Mouse (Mus musculus) heart, embryonic 12.5 days (tissue): Measurements from ENCODE around the gene Gipc2. TPM values are rescaled to one million over a fixed set of nuclear protein-coding genes. Genes with fewer than 3 reads are reported as not detected.

Experiments
- ATAC-seq: fragments of 200-750 bp; cut with Nextera tagmentation; 2 replicates; pipeline ENCODE4 v1.8.0; 2017; ENCODE audit warnings: moderate TSS enrichment, moderate library complexity; ENCODE audit not compliant: insufficient number of reproducible peaks, low FRiP score
- H3K27ac ChIP-seq: fragments of 300-500 bp; sonication (generic); 2 replicates; pipeline ENCODE4 v1.5.1; 2016; ENCODE audit warnings: mild to moderate bottlenecking, moderate library complexity; ENCODE audit not compliant: poor library complexity, severe bottlenecking
- H3K27me3 ChIP-seq: fragments of 300-500 bp; sonication (generic); replicated peaks from 2 replicates; pipeline ENCODE4 v1.6.1; 2016; ENCODE audit warnings: mild to moderate bottlenecking, moderate library complexity
- H3K36me3 ChIP-seq: fragments of 300-500 bp; sonication (generic); 2 replicates; pipeline ENCODE4 v1.6.1; 2016; ENCODE audit warnings: mild to moderate bottlenecking, moderate library complexity
- H3K4me1 ChIP-seq: fragments of 300-500 bp; sonication (generic); replicated peaks from 2 replicates; pipeline ENCODE4 v1.6.1; 2016; ENCODE audit warnings: mild to moderate bottlenecking
- H3K4me2 ChIP-seq: fragments of 300-500 bp; sonication (generic); 2 replicates; pipeline ENCODE4 v1.6.1; 2016; ENCODE audit warnings: mild to moderate bottlenecking, moderate library complexity
- H3K4me3 ChIP-seq: fragments of 300-500 bp; sonication (generic); 2 replicates; pipeline ENCODE4 v1.5.1; 2016; ENCODE audit warnings: mild to moderate bottlenecking
- H3K9ac ChIP-seq: fragments of 300-500 bp; sonication (generic); 2 replicates; pipeline ENCODE4 v1.6.1; 2016; ENCODE audit warnings: mild to moderate bottlenecking, moderate library complexity
- H3K9me3 ChIP-seq: fragments of 300-500 bp; sonication (generic); replicated peaks from 2 replicates; pipeline ENCODE4 v1.6.1; 2016; ENCODE audit warnings: mild to moderate bottlenecking, moderate library complexity
- WGBS: fragments of 180-500 bp; shearing (Covaris S2); methylation state at CpG from one replicate; pipeline ENCODE4 v1.1.7; 2016; 5-methylcytosine and 5-hydroxymethylcytosine counted together
- polyA plus RNA-seq: library from polyadenylated mRNA; unstranded; fragments of >200 nt; fragmentation: Nextera tagmentation; extraction: Ambion mirVana; gene quantifications from 2 replicates; pipeline ENCODE4 v1.2.1, GENCODE M21; 2016

The Gipc2 gene
- polyA plus RNA-seq = 1.3 and 4.5 TPM in 2 replicates

- Histone ChIP-seq H3K27ac (peak within 1 kb of the TSS; percentile 19), H3K27me3 (no peaks in the 10 kb centered on the region), H3K36me3 (no peaks in the 10 kb centered on the region), H3K4me1 (peaks cover 44% of the 10 kb centered on the region), H3K9ac (peak within 1 kb of the TSS; percentile 84), H3K4me3 (peak within 1 kb of the TSS; percentile 64), H3K9me3 (no peaks in the 10 kb centered on the region), H3K4me2 (peak within 1 kb of the TSS; percentile 98)
- ATAC-seq = 0 out of 2 replicates have a peak, but pooled peaks have one; percentile 8
- 19% methylated on average over 10 of the region's 10 CpGs for WGBS
Measured at GRCm38 (mm10) chr3:152166099-152166423, at the start of gene Gipc2. Gene Gipc2 (minus strand): TSS chr3:152166230.

GRCm38 (mm10) chr3:152213416-152213815 lies 47.4 kb upstream of the Gipc2 start:
- H3K36me3 ChIP-seq = peaks cover 31% of the 10 kb centered on the region
- ATAC-seq = no peak
- H3K4me3 ChIP-seq = peak overlapping the region; percentile 22; the same call in 1 of the 2 replicates
- no peak overlapping the region for H3K9ac ChIP-seq
- no peak overlapping the region for H3K27ac ChIP-seq
- WGBS = 53% methylated on average over 3 of the region's 3 CpGs
- H3K27me3 ChIP-seq = no peaks in the 10 kb centered on the region
- H3K4me1 ChIP-seq = peaks cover 19% of the 10 kb centered on the region
- peak overlapping the region; percentile 55 for H3K4me2 ChIP-seq
- H3K9me3 ChIP-seq = no peaks in the 10 kb centered on the region

- 5% methylated on average over 7 of the region's 7 CpGs for WGBS
Measured at GRCm38 (mm10) chr3:152211731-152212279, 45.8 kb upstream of the Gipc2 start.

GRCm38 (mm10) chr3:152210728-152211391 lies 44.8 kb upstream of the Gipc2 start:
- Histone ChIP-seq H3K27me3 (no peaks in the 10 kb centered on the region), H3K9ac (peak overlapping the region; percentile 100), H3K4me2 (peak overlapping the region; percentile 83), H3K4me3 (peak overlapping the region; percentile 97), H3K27ac (peak overlapping the region; percentile 100), H3K4me1 (peaks cover 20% of the 10 kb centered on the region), H3K36me3 (peaks cover 8% of the 10 kb centered on the region; the same call in 1 of the 2 replicates), H3K9me3 (no peaks in the 10 kb centered on the region)
- ATAC-seq = peak; percentile 69
- under 1% methylated on average over 66 of the region's 68 CpGs for WGBS

More at GRCm38 (mm10) chr3:152211731-152212279, 45.8 kb upstream of the Gipc2 start:
- Histone ChIP-seq H3K4me1 (peaks cover 20% of the 10 kb centered on the region), H3K36me3 (peaks cover 17% of the 10 kb centered on the region), H3K9ac (peak overlapping the region; percentile 100), H3K27ac (peak overlapping the region; percentile 100), H3K9me3 (no peaks in the 10 kb centered on the region), H3K4me3 (peak overlapping the region; percentile 97), H3K4me2 (peak overlapping the region; percentile 83), H3K27me3 (no peaks in the 10 kb centered on the region)
- no peak for ATAC-seq

- Histone ChIP-seq H3K27me3 (no peaks in the 10 kb centered on the region), H3K36me3 (peaks cover 3% of the 10 kb centered on the region; the same call in 1 of the 2 replicates), H3K4me2 (peak within 1 kb of the TSS; percentile 83), H3K4me3 (peak within 1 kb of the TSS; percentile 97), H3K9me3 (no peaks in the 10 kb centered on the region), H3K4me1 (peaks cover 20% of the 10 kb centered on the region), H3K9ac (peak within 1 kb of the TSS; percentile 100), H3K27ac (peak within 1 kb of the TSS; percentile 100)
- under 1% methylated on average over 85 of the region's 85 CpGs for WGBS
- peak; percentile 96 for ATAC-seq
Measured at GRCm38 (mm10) chr3:152209967-152210634, 44.1 kb upstream of the Gipc2 start, which contains the start of the genes Dnajb4 and Fubp1. Gene Dnajb4 (minus strand): TSS chr3:152210302. Gene Fubp1 (plus strand): TSS chr3:152210422.

GRCm38 (mm10) chr3:152209177-152209966 lies 43.3 kb upstream of the Gipc2 start:
- ATAC-seq = peak; percentile 22; the same call in 1 of the 2 replicates
- peak overlapping the region; percentile 76 for H3K4me2 ChIP-seq

GRCm38 (mm10) chr3:152208096-152208885 lies 42.3 kb upstream of the Gipc2 start:
- H3K4me2 ChIP-seq = peak overlapping the region; percentile 48
- 0 out of 2 replicates have a peak overlapping the region, but pooled peaks have one; percentile 9 for H3K4me3 ChIP-seq
- H3K27me3 ChIP-seq = no peaks in the 10 kb centered on the region
- 0 out of 2 replicates have a peak overlapping the region, but pooled peaks have one; percentile 45 for H3K9ac ChIP-seq
- WGBS = 88% methylated on average over 7 of the region's 7 CpGs
- H3K4me1 ChIP-seq = peaks cover 22% of the 10 kb centered on the region
- H3K36me3 ChIP-seq = peaks cover 3% of the 10 kb centered on the region; the same call in 1 of the 2 replicates
- no peak for ATAC-seq
- H3K27ac ChIP-seq = no peak overlapping the region
- no peaks in the 10 kb centered on the region for H3K9me3 ChIP-seq

More at GRCm38 (mm10) chr3:152209177-152209966, 43.3 kb upstream of the Gipc2 start:
- Histone ChIP-seq H3K4me1 (peaks cover 20% of the 10 kb centered on the region), H3K27me3 (no peaks in the 10 kb centered on the region), H3K9ac (peak overlapping the region; percentile 100), H3K9me3 (no peaks in the 10 kb centered on the region), H3K27ac (peak overlapping the region; percentile 100), H3K4me3 (peak overlapping the region; percentile 97), H3K36me3 (peaks cover 3% of the 10 kb centered on the region; the same call in 1 of the 2 replicates)
- WGBS = 4% methylated on average over 25 of the region's 25 CpGs

- Histone ChIP-seq H3K36me3 (no peaks in the 10 kb centered on the region), H3K4me2 (no peak overlapping the region), H3K9me3 (no peaks in the 10 kb centered on the region), H3K27me3 (no peaks in the 10 kb centered on the region), H3K4me1 (peaks cover 12% of the 10 kb centered on the region), H3K4me3 (no peak overlapping the region), H3K9ac (no peak overlapping the region), H3K27ac (no peak overlapping the region)
- WGBS = 91% methylated on average over 4 of the region's 4 CpGs
- no peak for ATAC-seq
Measured at GRCm38 (mm10) chr3:152207156-152207555, 41.1 kb upstream of the Gipc2 start.

GRCm38 (mm10) chr3:152204577-152204976 lies 38.5 kb upstream of the Gipc2 start:
- WGBS = 67% methylated on average over 3 of the region's 3 CpGs
- H3K4me3 ChIP-seq = no peak overlapping the region
- no peak for ATAC-seq
- H3K36me3 ChIP-seq = no peaks in the 10 kb centered on the region
- no peaks in the 10 kb centered on the region for H3K27me3 ChIP-seq
- H3K9me3 ChIP-seq = no peaks in the 10 kb centered on the region
- peaks cover 7% of the 10 kb centered on the region for H3K4me1 ChIP-seq
- no peak overlapping the region for H3K4me2 ChIP-seq
- H3K9ac ChIP-seq = no peak overlapping the region
- H3K27ac ChIP-seq = no peak overlapping the region

- H3K27ac ChIP-seq = no peak overlapping the region
- no peaks in the 10 kb centered on the region for H3K36me3 ChIP-seq
- no peaks in the 10 kb centered on the region for H3K9me3 ChIP-seq
- no peak overlapping the region for H3K4me2 ChIP-seq
- 53% methylated on average over 3 of the region's 3 CpGs for WGBS
- H3K4me3 ChIP-seq = no peak overlapping the region
- H3K4me1 ChIP-seq = peaks cover 7% of the 10 kb centered on the region
- H3K27me3 ChIP-seq = no peaks in the 10 kb centered on the region
- ATAC-seq = no peak
- no peak overlapping the region for H3K9ac ChIP-seq
Measured at GRCm38 (mm10) chr3:152203996-152204395, 38.0 kb upstream of the Gipc2 start.
